Mouse (Mus musculus) forebrain, embryonic 15.5 days (tissue): ENCODE measurements around the gene Fam168a. TPM values are rescaled to one million over a fixed set of nuclear protein-coding genes. Genes with fewer than 3 reads are reported as not detected.

Experiments used
- ATAC-seq: fragments of 200-750 bp; cut with Nextera tagmentation; replicated peaks from 2 replicates; pipeline ENCODE4 v1.8.0; 2017; ENCODE audit warnings: mild to moderate bottlenecking, moderate TSS enrichment, moderate library complexity
- H3K27ac ChIP-seq: fragments of 300-500 bp; sonication (generic); replicated peaks from 2 replicates; pipeline ENCODE4 v1.5.1; 2015; ENCODE audit warnings: mild to moderate bottlenecking, inconsistent platforms
- H3K27me3 ChIP-seq: fragments of 300-500 bp; sonication (generic); 2 replicates; pipeline ENCODE4 v1.6.1; 2015; ENCODE audit warnings: inconsistent platforms
- H3K36me3 ChIP-seq: fragments of 300-500 bp; sonication (generic); 2 replicates; pipeline ENCODE4 v1.6.1; 2015; ENCODE audit warnings: mild to moderate bottlenecking, inconsistent platforms
- H3K4me1 ChIP-seq: fragments of 300-500 bp; sonication (generic); 2 replicates; pipeline ENCODE4 v1.6.1; 2015; ENCODE audit warnings: inconsistent platforms
- H3K4me2 ChIP-seq: fragments of 300-500 bp; sonication (generic); replicated peaks from 2 replicates; pipeline ENCODE4 v1.6.1; 2015; ENCODE audit warnings: mild to moderate bottlenecking, inconsistent platforms
- H3K4me3 ChIP-seq: fragments of 300-500 bp; sonication (generic); 2 replicates; pipeline ENCODE4 v1.5.1; 2015; ENCODE audit warnings: mild to moderate bottlenecking, inconsistent platforms
- H3K9ac ChIP-seq: fragments of 300-500 bp; sonication (generic); replicated peaks from 2 replicates; pipeline ENCODE4 v1.6.1; 2015; ENCODE audit warnings: mild to moderate bottlenecking, inconsistent platforms
- H3K9me3 ChIP-seq: fragments of 300-500 bp; sonication (generic); 2 replicates; pipeline ENCODE4 v1.6.1; 2016; ENCODE audit warnings: inconsistent platforms
- WGBS: fragments of 180-500 bp; shearing (Covaris S2); methylation state at CpG from one replicate; pipeline ENCODE4 v1.1.7; 2015; ENCODE audit warnings: mixed read lengths; 5-methylcytosine and 5-hydroxymethylcytosine counted together
- polyA plus RNA-seq: library from polyadenylated mRNA; unstranded; fragments of >200 nt; fragmentation: Nextera tagmentation; extraction: Ambion mirVana; gene quantifications from 2 replicates; pipeline ENCODE4 v1.2.1, GENCODE M21; 2015

Gene Fam168a
- polyA plus RNA-seq, 1 experiment from 2014 or later = 115 TPM

- no peak for ATAC-seq
- Histone ChIP-seq H3K36me3 (peaks cover 55% of the 10 kb centered on the region), H3K27me3 (no peaks in the 10 kb centered on the region), H3K4me3 (no peak overlapping the region), H3K4me1 (peaks cover 4% of the 10 kb centered on the region; the same call in 1 of the 2 replicates), H3K9ac (no peak overlapping the region), H3K4me2 (no peak overlapping the region), H3K9me3 (no peaks in the 10 kb centered on the region), H3K27ac (no peak overlapping the region)
- WGBS = 93% methylated on average over 7 of the region's 7 CpGs
Observed at GRCm38 (mm10) chr7:100835168-100835567, 128.7 kb downstream of the Fam168a start.

GRCm38 (mm10) chr7:100835711-100836110, 129.3 kb downstream of the Fam168a start:
- Histone ChIP-seq H3K4me1 (peaks cover 4% of the 10 kb centered on the region; the same call in 1 of the 2 replicates), H3K4me3 (no peak overlapping the region), H3K9ac (no peak overlapping the region), H3K36me3 (peaks cover 55% of the 10 kb centered on the region), H3K27me3 (no peaks in the 10 kb centered on the region), H3K4me2 (no peak overlapping the region), H3K27ac (no peak overlapping the region), H3K9me3 (no peaks in the 10 kb centered on the region)
- no peak for ATAC-seq
- 93% methylated on average over 6 of the region's 6 CpGs for WGBS

GRCm38 (mm10) chr7:100836657-100837056, 130.2 kb downstream of the Fam168a start:
- Histone ChIP-seq H3K4me3 (no peak overlapping the region), H3K4me2 (no peak overlapping the region), H3K27ac (no peak overlapping the region), H3K27me3 (no peaks in the 10 kb centered on the region), H3K36me3 (peaks cover 55% of the 10 kb centered on the region), H3K9ac (no peak overlapping the region), H3K9me3 (no peaks in the 10 kb centered on the region), H3K4me1 (peaks cover 4% of the 10 kb centered on the region; the same call in 1 of the 2 replicates)
- no peak for ATAC-seq
- 96% methylated on average over 10 of the region's 10 CpGs for WGBS

- Histone ChIP-seq H3K4me2 (no peak overlapping the region), H3K27ac (no peak overlapping the region), H3K4me1 (peaks cover 4% of the 10 kb centered on the region; the same call in 1 of the 2 replicates), H3K27me3 (no peaks in the 10 kb centered on the region), H3K36me3 (peaks cover 53% of the 10 kb centered on the region), H3K9ac (no peak overlapping the region), H3K4me3 (no peak overlapping the region), H3K9me3 (no peaks in the 10 kb centered on the region)
- no peak for ATAC-seq
- 72% methylated on average over 1 of the region's 1 CpGs for WGBS
Observed at GRCm38 (mm10) chr7:100837701-100838100, 131.3 kb downstream of the Fam168a start.

GRCm38 (mm10) chr7:100839632-100840402, 133.4 kb downstream of the Fam168a start:
- 68% methylated on average over 6 of the region's 6 CpGs for WGBS
- no peaks in the 10 kb centered on the region for H3K27me3 ChIP-seq
- no peaks in the 10 kb centered on the region for H3K9me3 ChIP-seq
- peaks cover 4% of the 10 kb centered on the region; the same call in 1 of the 2 replicates for H3K4me1 ChIP-seq
- no peak for ATAC-seq
- H3K4me3 ChIP-seq = no peak overlapping the region
- no peak overlapping the region for H3K9ac ChIP-seq
- no peak overlapping the region for H3K4me2 ChIP-seq
- no peak overlapping the region for H3K27ac ChIP-seq
- H3K36me3 ChIP-seq = peaks cover 34% of the 10 kb centered on the region

GRCm38 (mm10) chr7:100840906-100841305, 134.5 kb downstream of the Fam168a start:
- Histone ChIP-seq H3K4me3 (no peak overlapping the region), H3K4me1 (peaks cover 4% of the 10 kb centered on the region; the same call in 1 of the 2 replicates), H3K4me2 (no peak overlapping the region), H3K9me3 (no peaks in the 10 kb centered on the region), H3K27ac (no peak overlapping the region), H3K9ac (no peak overlapping the region), H3K36me3 (peaks cover 23% of the 10 kb centered on the region), H3K27me3 (no peaks in the 10 kb centered on the region)
- no peak for ATAC-seq
- WGBS = 98% methylated on average over 1 of the region's 1 CpGs

GRCm38 (mm10) chr7:100841608-100842007, 135.2 kb downstream of the Fam168a start:
- Histone ChIP-seq H3K27ac (no peak overlapping the region), H3K36me3 (peaks cover 16% of the 10 kb centered on the region), H3K4me3 (no peak overlapping the region), H3K27me3 (no peaks in the 10 kb centered on the region), H3K4me2 (no peak overlapping the region), H3K4me1 (peaks cover 4% of the 10 kb centered on the region; the same call in 1 of the 2 replicates), H3K9me3 (no peaks in the 10 kb centered on the region), H3K9ac (no peak overlapping the region)
- WGBS = 93% methylated on average over 6 of the region's 6 CpGs
- ATAC-seq = no peak

- WGBS = 83% methylated on average over 5 of the region's 5 CpGs
- Histone ChIP-seq H3K4me3 (no peak overlapping the region), H3K9me3 (no peaks in the 10 kb centered on the region), H3K36me3 (peaks cover 10% of the 10 kb centered on the region), H3K27me3 (no peaks in the 10 kb centered on the region), H3K4me2 (no peak overlapping the region), H3K27ac (no peak overlapping the region), H3K9ac (no peak overlapping the region), H3K4me1 (peaks cover 4% of the 10 kb centered on the region; the same call in 1 of the 2 replicates)
- no peak for ATAC-seq
Observed at GRCm38 (mm10) chr7:100842175-100842574, 135.7 kb downstream of the Fam168a start.

- whole genome bisulfite sequencing = 91% methylated on average over 2 of the region's 2 CpGs
- no peak overlapping the region for H3K4me2 ChIP-seq
- H3K4me1 ChIP-seq = peaks cover 4% of the 10 kb centered on the region; the same call in 1 of the 2 replicates
- no peak overlapping the region for H3K4me3 ChIP-seq
- no peaks in the 10 kb centered on the region for H3K27me3 ChIP-seq
- no peak for ATAC-seq
- no peak overlapping the region for H3K27ac ChIP-seq
- H3K36me3 ChIP-seq = no peaks in the 10 kb centered on the region
- H3K9ac ChIP-seq = no peak overlapping the region
- no peaks in the 10 kb centered on the region for H3K9me3 ChIP-seq
Observed at GRCm38 (mm10) chr7:100843866-100844265, 137.4 kb downstream of the Fam168a start.

GRCm38 (mm10) chr7:100844385-100845025, 138.1 kb downstream of the Fam168a start:
- Histone ChIP-seq H3K4me2 (no peak overlapping the region), H3K36me3 (no peaks in the 10 kb centered on the region), H3K9ac (no peak overlapping the region), H3K4me1 (peaks cover 2% of the 10 kb centered on the region; the same call in 1 of the 2 replicates), H3K9me3 (no peaks in the 10 kb centered on the region), H3K4me3 (no peak overlapping the region), H3K27ac (no peak overlapping the region), H3K27me3 (no peaks in the 10 kb centered on the region)
- no peak for ATAC-seq
- WGBS = 58% methylated on average over 2 of the region's 2 CpGs

- Histone ChIP-seq H3K4me2 (no peak overlapping the region), H3K36me3 (no peaks in the 10 kb centered on the region), H3K4me1 (no peaks in the 10 kb centered on the region), H3K9me3 (no peaks in the 10 kb centered on the region), H3K9ac (no peak overlapping the region), H3K27me3 (no peaks in the 10 kb centered on the region), H3K4me3 (no peak overlapping the region), H3K27ac (no peak overlapping the region)
- no peak for ATAC-seq
Observed at GRCm38 (mm10) chr7:100845026-100845400, 138.6 kb downstream of the Fam168a start.

- H3K9ac ChIP-seq = no peak overlapping the region
- H3K4me3 ChIP-seq = no peak overlapping the region
- H3K36me3 ChIP-seq = no peaks in the 10 kb centered on the region
- WGBS = 59% methylated on average over 1 of the region's 1 CpGs
- ATAC-seq = no peak
- H3K27ac ChIP-seq = no peak overlapping the region
- no peaks in the 10 kb centered on the region for H3K9me3 ChIP-seq
- H3K4me1 ChIP-seq = no peaks in the 10 kb centered on the region
- H3K4me2 ChIP-seq = no peak overlapping the region
- H3K27me3 ChIP-seq = no peaks in the 10 kb centered on the region
Observed at GRCm38 (mm10) chr7:100845412-100845811, 139.0 kb downstream of the Fam168a start.
